Mouse (Mus musculus) myocyte (in vitro differentiated cells): ENCODE data around the gene Zpbp2.

Experiments
- E2F4 ChIP-seq: IDR thresholded peaks from one replicate; pipeline ENCODE4 v1.6.1; 2011; ENCODE audit warnings: mild to moderate bottlenecking, control low read depth, moderate library complexity; ENCODE audit not compliant: insufficient read depth
- MYOD1 ChIP-seq, 3 experiments: IDR thresholded peaks; one replicate each; pipeline ENCODE4 v1.6.1; 2011; ENCODE audit warnings: control low read depth in 2 of 3, low read depth in 2 of 3, mild to moderate bottlenecking in 2 of 3, moderate library complexity in 1 of 3; ENCODE audit not compliant: insufficient read length in 2 of 3, control insufficient read depth in 1 of 3
- POLR2A ChIP-seq: IDR thresholded peaks from one replicate; pipeline ENCODE4 v1.6.1; 2011; ENCODE audit warnings: low read depth, mild to moderate bottlenecking, control low read depth, moderate library complexity; ENCODE audit not compliant: insufficient read length
- POLR2AphosphoS2 ChIP-seq: IDR thresholded peaks from one replicate; pipeline ENCODE4 v1.6.1; 2011; ENCODE audit warnings: low read depth, control low read depth; ENCODE audit not compliant: insufficient read length
- REST ChIP-seq: IDR thresholded peaks from one replicate; pipeline ENCODE4 v1.6.1; 2011; ENCODE audit warnings: mild to moderate bottlenecking, control low read depth, moderate library complexity; ENCODE audit not compliant: insufficient read depth, insufficient read length
- USF1 ChIP-seq: IDR thresholded peaks from one replicate; pipeline ENCODE4 v1.6.1; 2011; ENCODE audit warnings: low read depth, mild to moderate bottlenecking, control low read depth, moderate library complexity

GRCm38 (mm10) chr11:98509434-98509833 lies 41.5 kb upstream of the Zpbp2 start:
- TF ChIP-seq POLR2A (no peak), POLR2AphosphoS2 (no peak), USF1 (no peak), MYOD1 (IDR thresholded peaks at IDR 0.05; ENCODE audit: control insufficient read depth in 1 of 3, insufficient read length in 2 of 3, low read depth in 2 of 3) (no peak), REST (no peak), E2F4 (no peak)
